19 mouse cellular contexts compared by ENCODE assay signal in the genomic region with DNA sequence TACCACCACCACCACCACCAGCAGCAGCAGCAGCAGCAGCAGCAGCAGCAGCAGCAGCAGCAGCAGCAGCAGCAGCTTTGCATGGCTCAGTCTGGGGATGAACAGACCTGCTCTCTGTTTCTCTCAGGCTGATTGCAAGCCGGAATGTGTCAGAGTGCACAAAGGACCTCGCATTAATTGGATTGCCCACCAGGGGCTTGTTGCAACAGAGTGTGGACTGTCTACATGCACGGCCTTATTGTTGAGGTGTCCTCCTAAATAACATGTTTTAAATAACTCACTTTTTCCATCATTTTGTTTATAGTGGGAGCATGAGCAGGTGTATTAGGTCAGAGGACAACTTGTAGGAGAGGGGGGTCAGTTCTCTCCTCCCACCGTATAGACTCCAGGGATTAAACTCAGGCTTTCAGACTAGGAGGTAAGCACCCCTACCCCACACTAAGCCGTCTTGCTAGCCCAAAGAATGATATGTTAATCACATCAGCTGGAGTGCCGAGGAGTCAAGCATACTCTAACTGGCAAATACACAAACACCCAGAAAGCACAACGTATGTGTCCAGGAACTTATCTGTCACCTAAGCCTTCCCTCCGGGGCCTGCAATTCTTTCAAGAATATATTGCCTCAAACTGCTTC. TPM values are rescaled to one million over a fixed set of nuclear protein-coding genes. Genes with fewer than 3 reads are reported as not detected.
DNase-seq lines count a peak whose midpoint lies in the region; ATAC-seq and TF ChIP-seq lines count a peak whose summit lies in the region.
"Had no signal": no experiment of that assay in that cellular context is flagged by ENCODE, and none has a peak within 500 bp of the region (broad histone marks: within the 10 kb centered on the region; RNA-seq: fewer than 3 reads in every experiment).

No protein-coding gene starts in this region.

- no peaks in the 10 kb centered on the region for H3K79me2 ChIP-seq in heart, adult 2 months (replicated peaks; ENCODE audit: control insufficient read depth, insufficient read depth, low read length)

- H3K27me3 ChIP-seq in forebrain, embryonic 13.5 days: no peaks in the 10 kb centered on the region
- no peaks in the 10 kb centered on the region for H3K27me3 ChIP-seq in hindbrain, postnatal 0 days (ENCODE audit: insufficient read depth, low read length)
- H3K27me3 ChIP-seq in neural tube, embryonic 13.5 days: no peaks in the 10 kb centered on the region
- H3K27me3 ChIP-seq in heart, adult 2 months (ENCODE audit: control insufficient read depth, insufficient read depth, low read length): no peaks in the 10 kb centered on the region

- H3K4me1 ChIP-seq in forebrain, embryonic 13.5 days: peaks cover 13% of the 10 kb centered on the region
- H3K4me1 ChIP-seq in hindbrain, postnatal 0 days (ENCODE audit: insufficient read depth, low read length): no peaks in the 10 kb centered on the region
- peaks cover 14% of the 10 kb centered on the region; the same call in 1 of the 2 replicates for H3K4me1 ChIP-seq in neural tube, embryonic 13.5 days (replicated peaks)
- H3K4me1 ChIP-seq in heart, adult 2 months (ENCODE audit: control insufficient read depth, insufficient read depth, low read length): no peaks in the 10 kb centered on the region

- TF ChIP-seq EP300 in heart, adult 2 months (IDR thresholded peaks at IDR 0.05; ENCODE audit: insufficient read depth, low read depth, low read length): no peak

- intact Hi-C loops in heart, adult 2 months (cut with DNase I): no loop called here

- WGBS in forebrain, embryonic 13.5 days: 7% methylated on average over 8 of the region's 8 CpGs
- 24% methylated on average over 8 of the region's 8 CpGs for WGBS in hindbrain, postnatal 0 days
- WGBS in neural tube, embryonic 13.5 days: 39% methylated on average over 8 of the region's 8 CpGs
- WGBS in heart, adult 2 months: 57% methylated on average over 8 of the region's 8 CpGs

- H3K4me3 ChIP-seq in forebrain, embryonic 13.5 days: no peak overlapping the region
- no peak overlapping the region for H3K4me3 ChIP-seq in hindbrain, postnatal 0 days (ENCODE audit: low read length)
- H3K4me3 ChIP-seq in neural tube, embryonic 13.5 days: no peak overlapping the region
- H3K4me3 ChIP-seq in heart, adult 2 months: no peak overlapping the region
- H3K4me3 ChIP-seq: myocyte had no signal

- H3K27ac ChIP-seq in forebrain, embryonic 13.5 days: no peak overlapping the region
- no peak overlapping the region for H3K27ac ChIP-seq in hindbrain, postnatal 0 days
- H3K27ac ChIP-seq in neural tube, embryonic 13.5 days (replicated peaks): no peak overlapping the region
- no peak overlapping the region for H3K27ac ChIP-seq in heart, adult 2 months

- no peak for TF ChIP-seq POLR2A in heart, adult 2 months (IDR thresholded peaks at IDR 0.05; ENCODE audit: insufficient read depth, low read depth, low read length)

- peak; percentile 19 for TF ChIP-seq CTCF in hindbrain, postnatal 0 days (IDR thresholded peaks at IDR 0.05; ENCODE audit: low read depth)
- no peak for TF ChIP-seq CTCF in heart, adult 2 months (IDR thresholded peaks at IDR 0.05)

- H3K36me3 ChIP-seq in forebrain, embryonic 13.5 days (ENCODE audit: poor library complexity, severe bottlenecking): no peaks in the 10 kb centered on the region
- no peaks in the 10 kb centered on the region for H3K36me3 ChIP-seq in hindbrain, postnatal 0 days (ENCODE audit: insufficient read depth, low read length)
- no peaks in the 10 kb centered on the region for H3K36me3 ChIP-seq in neural tube, embryonic 13.5 days
- no peaks in the 10 kb centered on the region for H3K36me3 ChIP-seq in heart, adult 2 months (ENCODE audit: control insufficient read depth, insufficient read depth, low read length)

- DNase-seq in embryo, embryonic 10 days (ENCODE audit: low spot score): peak; percentile 39
- DNase-seq in embryo, embryonic 9.5 days (ENCODE audit: extremely low spot score): no peak
- peak; percentile 26 for DNase-seq in hindbrain, postnatal 0 days (ENCODE audit: low spot score)
- DNase-seq in left cerebral cortex, adult 18-20 months (ENCODE audit: low spot score in 2 of 2): no peak
- no peak for DNase-seq in heart, adult 2 months
- DNase-seq in left cerebral cortex, adult 8-10 months (ENCODE audit: low spot score in 2 of 2): no peak
- DNase-seq: adrenal gland, postnatal 36 days; cerebellum, adult 11-12 months; kidney, postnatal 4 days; lung, postnatal 14 days; thymus, adult 18-20 months had no signal

- no peak overlapping the region for H3K4me2 ChIP-seq in forebrain, embryonic 13.5 days
- no peak overlapping the region for H3K4me2 ChIP-seq in hindbrain, postnatal 0 days (ENCODE audit: low read depth, low read length)
- no peak overlapping the region for H3K4me2 ChIP-seq in neural tube, embryonic 13.5 days

- H3K9me3 ChIP-seq in forebrain, embryonic 13.5 days (replicated peaks): no peaks in the 10 kb centered on the region
- H3K9me3 ChIP-seq in hindbrain, postnatal 0 days (ENCODE audit: low read length): no peaks in the 10 kb centered on the region
- no peaks in the 10 kb centered on the region for H3K9me3 ChIP-seq in neural tube, embryonic 13.5 days

- peak; percentile 86 for ATAC-seq in forebrain, embryonic 13.5 days
- ATAC-seq in hindbrain, postnatal 0 days: peak; percentile 73
- peak; percentile 65; the same call in 1 of the 2 replicates for ATAC-seq in neural tube, embryonic 13.5 days (ENCODE audit: low read depth)
- ATAC-seq: intestine, postnatal 0 days had no signal

- no peak overlapping the region for H3K9ac ChIP-seq in forebrain, embryonic 13.5 days
- no peak overlapping the region for H3K9ac ChIP-seq in hindbrain, postnatal 0 days (replicated peaks; ENCODE audit: low read length)
- H3K9ac ChIP-seq in neural tube, embryonic 13.5 days: no peak overlapping the region
- no peak overlapping the region for H3K9ac ChIP-seq in heart, adult 2 months (ENCODE audit: low read depth, low read length)

RNA-seq across cellular contexts. Expression of gene Gm11985, which starts 5.8 kb away (rescaled TPM):
- polyA plus RNA-seq in forebrain, embryonic 13.5 days (2015; fragmentation: Nextera tagmentation; extraction: Ambion mirVana): not detected in 2 replicates
- not detected in 2 replicates for total RNA-seq in hindbrain, postnatal 0 days (2014; rRNA removed)
- not detected in 2 replicates for polyA plus RNA-seq in hindbrain, postnatal 0 days (2015; fragmentation: Nextera tagmentation; extraction: Ambion mirVana)
- not detected in 2 replicates for polyA plus RNA-seq in neural tube, embryonic 13.5 days (2015; fragmentation: Nextera tagmentation; extraction: Ambion mirVana)
- total RNA-seq in left cerebral cortex, adult 18-20 months (2021): not detected
- not detected for total RNA-seq in heart, adult 2 months (2021)
- not detected in 2 replicates for polyA plus RNA-seq in heart, adult 2 months (2012; rRNA removed)
- not detected for total RNA-seq in left cerebral cortex, adult 8-10 months (2022)
- total RNA-seq: adrenal gland, postnatal 36 days; gastrocnemius, postnatal 4 days; liver, adult 2 months had no signal
- polyA plus RNA-seq: cortical plate, adult 2 months; heart, postnatal 0 days; intestine, postnatal 0 days; liver, adult 2 months; myocyte had no signal

RNA-seq across cellular contexts. Expression of gene Igfbp1, which starts 15.1 kb away (rescaled TPM):
- polyA plus RNA-seq in forebrain, embryonic 13.5 days (2015; fragmentation: Nextera tagmentation; extraction: Ambion mirVana): 0.18 and 0.30 TPM in 2 replicates
- not detected in 2 replicates for total RNA-seq in hindbrain, postnatal 0 days (2014; rRNA removed)
- polyA plus RNA-seq in hindbrain, postnatal 0 days (2015; fragmentation: Nextera tagmentation; extraction: Ambion mirVana): 0.19 TPM in 1 of 2 replicates, not detected in the other
- polyA plus RNA-seq in neural tube, embryonic 13.5 days (2015; fragmentation: Nextera tagmentation; extraction: Ambion mirVana): 0.32 and 0.38 TPM in 2 replicates
- total RNA-seq in left cerebral cortex, adult 18-20 months (2021): not detected
- not detected for total RNA-seq in heart, adult 2 months (2021)
- not detected in 2 replicates for polyA plus RNA-seq in heart, adult 2 months (2012; rRNA removed)
- total RNA-seq in left cerebral cortex, adult 8-10 months (2022): not detected
- polyA plus RNA-seq: heart, postnatal 0 days; myocyte had no signal

RNA-seq across cellular contexts. Expression of gene Igfbp3, which starts 31.2 kb away (rescaled TPM):
- polyA plus RNA-seq in forebrain, embryonic 13.5 days (2015; fragmentation: Nextera tagmentation; extraction: Ambion mirVana): 9.6 and 11.6 TPM in 2 replicates
- 35.7 and 47.2 TPM in 2 replicates for total RNA-seq in hindbrain, postnatal 0 days (2014; rRNA removed)
- 24.6 and 25.3 TPM in 2 replicates for polyA plus RNA-seq in hindbrain, postnatal 0 days (2015; fragmentation: Nextera tagmentation; extraction: Ambion mirVana)
- polyA plus RNA-seq in neural tube, embryonic 13.5 days (2015; fragmentation: Nextera tagmentation; extraction: Ambion mirVana): 20.6 and 27.6 TPM in 2 replicates
- 1 to 10 TPM; 5.8 to 7.4 TPM for total RNA-seq in left cerebral cortex, adult 18-20 months (2021)
- 10 to 100 TPM; 32.2 to 40.4 TPM for total RNA-seq in heart, adult 2 months (2021)
- polyA plus RNA-seq in heart, adult 2 months (2012; rRNA removed): 20.8 and 31.0 TPM in 2 replicates
- 1 to 10 TPM; 6.5 to 7.4 (median 6.7) TPM for total RNA-seq in left cerebral cortex, adult 8-10 months (2022)

Comparison
In these comparisons a context has a peak if more than half of its experiments do, and no peak if none do; other contexts are left out.
1. DNase-seq: peak in embryo, embryonic 10 days (single experiment) and hindbrain, postnatal 0 days (single experiment); none in embryo, embryonic 9.5 days (single experiment), left cerebral cortex, adult 18-20 months (0 of 2), heart, adult 2 months (0 of 2) and left cerebral cortex, adult 8-10 months (0 of 2).
2. Peak in every context shown above with its lines, with median percentiles within 50 percentile points of each other: ATAC-seq.